Mouse (Mus musculus) myocyte (in vitro differentiated cells): ENCODE results near the gene B4galt1. TPM values are rescaled to one million over a fixed set of nuclear protein-coding genes. Genes with fewer than 3 reads are reported as not detected.

Source experiments
- H3K27me3 ChIP-seq: one replicate; pipeline ENCODE4 v1.6.1; 2011; ENCODE audit not compliant: control insufficient read depth, insufficient read depth, insufficient read length
- H3K36me3 ChIP-seq: one replicate; pipeline ENCODE4 v1.6.1; 2011; ENCODE audit not compliant: control insufficient read depth, insufficient read depth
- H3K4me2 ChIP-seq: one replicate; pipeline ENCODE4 v1.6.1; 2011; ENCODE audit warnings: low read depth, control low read depth
- H3K4me3 ChIP-seq: one replicate; pipeline ENCODE4 v1.5.1; 2011; ENCODE audit warnings: mild to moderate bottlenecking, control low read depth, moderate library complexity
- H3K79me2 ChIP-seq: one replicate; pipeline ENCODE4 v1.6.1; 2011; ENCODE audit not compliant: control insufficient read depth, insufficient read depth
- H3ac ChIP-seq: one replicate; pipeline ENCODE4 v1.6.1; 2011; ENCODE audit not compliant: control insufficient read depth, insufficient read length
- CEBPB ChIP-seq: IDR thresholded peaks from 2 replicates; pipeline ENCODE4 v1.6.1; 2011; ENCODE audit warnings: mild to moderate bottlenecking, moderate library complexity; ENCODE audit not compliant: poor library complexity, insufficient read depth, severe bottlenecking
- E2F4 ChIP-seq: IDR thresholded peaks from one replicate; pipeline ENCODE4 v1.6.1; 2011; ENCODE audit warnings: mild to moderate bottlenecking, control low read depth, moderate library complexity; ENCODE audit not compliant: insufficient read depth
- MAX ChIP-seq: IDR thresholded peaks from one replicate; pipeline ENCODE4 v1.6.1; 2011; ENCODE audit warnings: low read depth, mild to moderate bottlenecking, control low read depth
- MYOD1 ChIP-seq, 3 experiments: IDR thresholded peaks; one replicate each; pipeline ENCODE4 v1.6.1; 2011; ENCODE audit warnings: control low read depth in 2 of 3, low read depth in 2 of 3, mild to moderate bottlenecking in 2 of 3, moderate library complexity in 1 of 3; ENCODE audit not compliant: insufficient read length in 2 of 3, control insufficient read depth in 1 of 3
- MYOG ChIP-seq, 3 experiments: IDR thresholded peaks; one replicate each; pipeline ENCODE4 v1.6.1; 2011; ENCODE audit warnings: control low read depth in 2 of 3, low read depth in 2 of 3, mild to moderate bottlenecking in 2 of 3; ENCODE audit not compliant: insufficient read length in 2 of 3, control insufficient read depth in 1 of 3, insufficient read depth in 1 of 3
- POLR2A ChIP-seq: IDR thresholded peaks from one replicate; pipeline ENCODE4 v1.6.1; 2011; ENCODE audit warnings: low read depth, mild to moderate bottlenecking, control low read depth, moderate library complexity; ENCODE audit not compliant: insufficient read length
- POLR2AphosphoS2 ChIP-seq: IDR thresholded peaks from one replicate; pipeline ENCODE4 v1.6.1; 2011; ENCODE audit warnings: low read depth, control low read depth; ENCODE audit not compliant: insufficient read length
- REST ChIP-seq: IDR thresholded peaks from one replicate; pipeline ENCODE4 v1.6.1; 2011; ENCODE audit warnings: mild to moderate bottlenecking, control low read depth, moderate library complexity; ENCODE audit not compliant: insufficient read depth, insufficient read length
- SRF ChIP-seq: IDR thresholded peaks from one replicate; pipeline ENCODE4 v1.6.1; 2011; ENCODE audit warnings: low read depth; ENCODE audit not compliant: control insufficient read depth, insufficient read length
- TCF12 ChIP-seq: IDR thresholded peaks from one replicate; pipeline ENCODE4 v1.6.1; 2011; ENCODE audit warnings: mild to moderate bottlenecking, control low read depth; ENCODE audit not compliant: poor library complexity, insufficient read depth, severe bottlenecking
- TCF3 ChIP-seq: IDR thresholded peaks from one replicate; pipeline ENCODE4 v1.6.1; 2011; ENCODE audit warnings: low read depth, control low read depth; ENCODE audit not compliant: insufficient read length
- USF1 ChIP-seq: IDR thresholded peaks from one replicate; pipeline ENCODE4 v1.6.1; 2011; ENCODE audit warnings: low read depth, mild to moderate bottlenecking, control low read depth, moderate library complexity
- polyA plus RNA-seq: library from polyadenylated mRNA; unstranded; fragments of >200 nt; fragmentation: generic; extraction: Trizol; gene quantifications from one replicate; pipeline ENCODE4 v1.2.1, GENCODE M21; 2012; ENCODE audit warnings: missing spikeins

B4galt1 gene
- polyA plus RNA-seq, 1 experiment: 37.7 TPM

GRCm38 (mm10) chr4:40819151-40819550 lies 34.7 kb downstream of the B4galt1 start:
- TF ChIP-seq TCF12: no peak
- no peak for TF ChIP-seq POLR2AphosphoS2
- TF ChIP-seq SRF: no peak
- no peak for TF ChIP-seq MYOD1 (IDR thresholded peaks at IDR 0.05; ENCODE audit: control insufficient read depth in 1 of 3, insufficient read length in 2 of 3, low read depth in 2 of 3)
- TF ChIP-seq REST: no peak
- no peak for TF ChIP-seq POLR2A
- no peak for TF ChIP-seq MAX
- TF ChIP-seq MYOG (IDR thresholded peaks at IDR 0.05; ENCODE audit: control insufficient read depth in 1 of 3, insufficient read depth in 1 of 3, insufficient read length in 2 of 3, low read depth in 2 of 3): no peak
- TF ChIP-seq E2F4: no peak
- TF ChIP-seq USF1: no peak
- TF ChIP-seq TCF3: no peak
- no peak for TF ChIP-seq CEBPB

GRCm38 (mm10) chr4:40818421-40818820 lies 35.4 kb downstream of the B4galt1 start:
- H3ac ChIP-seq: no peak overlapping the region
- TF ChIP-seq POLR2AphosphoS2 (no peak), MYOG (IDR thresholded peaks at IDR 0.05; ENCODE audit: control insufficient read depth in 1 of 3, insufficient read depth in 1 of 3, insufficient read length in 2 of 3, low read depth in 2 of 3) (peak in 2 of 3 experiments; percentile 27 to 75), REST (no peak), MYOD1 (IDR thresholded peaks at IDR 0.05; ENCODE audit: control insufficient read depth in 1 of 3, insufficient read length in 2 of 3, low read depth in 2 of 3) (peak in 1 of 3 experiments; percentile 82), MAX (no peak), TCF12 (no peak), E2F4 (no peak), CEBPB (no peak)
- H3K27me3 ChIP-seq: no peaks in the 10 kb centered on the region
- H3K36me3 ChIP-seq: peaks cover 16% of the 10 kb centered on the region
- no peak overlapping the region for H3K4me3 ChIP-seq
- peaks cover 17% of the 10 kb centered on the region for H3K79me2 ChIP-seq
- peak overlapping the region; percentile 46 for H3K4me2 ChIP-seq

More at GRCm38 (mm10) chr4:40819151-40819550, 34.7 kb downstream of the B4galt1 start:
- peaks cover 9% of the 10 kb centered on the region for H3K36me3 ChIP-seq
- H3ac ChIP-seq: no peak overlapping the region
- H3K4me3 ChIP-seq: no peak overlapping the region
- peaks cover 22% of the 10 kb centered on the region for H3K79me2 ChIP-seq
- no peaks in the 10 kb centered on the region for H3K27me3 ChIP-seq
- H3K4me2 ChIP-seq: peak overlapping the region; percentile 46

- Histone ChIP-seq H3K27me3 (no peaks in the 10 kb centered on the region), H3K36me3 (peaks cover 17% of the 10 kb centered on the region), H3ac (no peak overlapping the region), H3K4me2 (peak overlapping the region; percentile 46), H3K79me2 (peaks cover 13% of the 10 kb centered on the region), H3K4me3 (no peak overlapping the region)
- no peak for TF ChIP-seq TCF12
- no peak for TF ChIP-seq REST
- TF ChIP-seq USF1: no peak
- no peak for TF ChIP-seq POLR2AphosphoS2
- peak in 1 of 3 experiments; percentile 6 for TF ChIP-seq MYOD1 (IDR thresholded peaks at IDR 0.05; ENCODE audit: control insufficient read depth in 1 of 3, insufficient read length in 2 of 3, low read depth in 2 of 3)
- no peak for TF ChIP-seq TCF3
Measured at GRCm38 (mm10) chr4:40817936-40818335, 35.9 kb downstream of the B4galt1 start.

GRCm38 (mm10) chr4:40815775-40816372 lies 37.9 kb downstream of the B4galt1 start:
- H3K27me3 ChIP-seq: no peaks in the 10 kb centered on the region
- no peak overlapping the region for H3K4me3 ChIP-seq
- H3K4me2 ChIP-seq: no peak overlapping the region
- H3K36me3 ChIP-seq: peaks cover 34% of the 10 kb centered on the region
- H3ac ChIP-seq: no peak overlapping the region
- peaks cover 9% of the 10 kb centered on the region for H3K79me2 ChIP-seq
- TF ChIP-seq MYOD1 (IDR thresholded peaks at IDR 0.05; ENCODE audit: control insufficient read depth in 1 of 3, insufficient read length in 2 of 3, low read depth in 2 of 3) (no peak), POLR2A (no peak), USF1 (no peak), POLR2AphosphoS2 (no peak)

- Histone ChIP-seq H3K36me3 (peaks cover 37% of the 10 kb centered on the region), H3K4me2 (no peak overlapping the region), H3K4me3 (no peak overlapping the region), H3ac (no peak overlapping the region), H3K79me2 (peaks cover 9% of the 10 kb centered on the region), H3K27me3 (no peaks in the 10 kb centered on the region)
- TF ChIP-seq POLR2AphosphoS2 (no peak), POLR2A (no peak), SRF (no peak), MAX (no peak), MYOG (IDR thresholded peaks at IDR 0.05; ENCODE audit: control insufficient read depth in 1 of 3, insufficient read depth in 1 of 3, insufficient read length in 2 of 3, low read depth in 2 of 3) (no peak), REST (no peak), MYOD1 (IDR thresholded peaks at IDR 0.05; ENCODE audit: control insufficient read depth in 1 of 3, insufficient read length in 2 of 3, low read depth in 2 of 3) (no peak), USF1 (no peak), E2F4 (no peak)
Measured at GRCm38 (mm10) chr4:40815120-40815519, 38.7 kb downstream of the B4galt1 start.
